Mouse (Mus musculus) limb, embryonic 14.5 days (tissue): ENCODE data around the gene Tmprss7. TPM values are rescaled to one million over a fixed set of nuclear protein-coding genes. Genes with fewer than 3 reads are reported as not detected.

Source experiments
- ATAC-seq: fragments of 200-750 bp; cut with Nextera tagmentation; 2 replicates; pipeline ENCODE4 v1.8.0; 2017; ENCODE audit warnings: low read depth, moderate number of reproducible peaks, moderate TSS enrichment; ENCODE audit not compliant: low FRiP score
- DNase-seq: peaks from one replicate; pipeline ENCODE4 v3.0.0-alpha.2; 2015; ENCODE audit warnings: low spot score
- H3K27ac ChIP-seq: fragments of 300-500 bp; sonication (generic); replicated peaks from 2 replicates; pipeline ENCODE4 v1.5.1; 2014; ENCODE audit warnings: low read depth, mild to moderate bottlenecking, low read length, moderate library complexity, mixed read lengths
- H3K27me3 ChIP-seq: fragments of 300-500 bp; sonication (generic); 2 replicates; pipeline ENCODE4 v1.6.1; 2014; ENCODE audit warnings: low read length, mixed read lengths; ENCODE audit not compliant: control insufficient read depth, insufficient read depth
- H3K36me3 ChIP-seq: fragments of 300-500 bp; sonication (generic); 2 replicates; pipeline ENCODE4 v1.6.1; 2014; ENCODE audit warnings: mild to moderate bottlenecking, low read length, moderate library complexity, mixed read lengths; ENCODE audit not compliant: control insufficient read depth, insufficient read depth
- H3K4me1 ChIP-seq: fragments of 300-500 bp; sonication (generic); 2 replicates; pipeline ENCODE4 v1.6.1; 2014; ENCODE audit warnings: antibody characterized with exemption, low read length, mixed read lengths; ENCODE audit not compliant: control insufficient read depth, insufficient read depth
- H3K4me2 ChIP-seq: fragments of 300-500 bp; sonication (generic); replicated peaks from 2 replicates; pipeline ENCODE4 v1.6.1; 2014; ENCODE audit warnings: low read depth, mild to moderate bottlenecking, low read length, moderate library complexity; ENCODE audit not compliant: severe bottlenecking
- H3K4me3 ChIP-seq: fragments of 300-500 bp; sonication (generic); replicated peaks from 2 replicates; pipeline ENCODE4 v1.5.1; 2014; ENCODE audit warnings: low read length
- H3K9ac ChIP-seq: fragments of 300-500 bp; sonication (generic); 2 replicates; pipeline ENCODE4 v1.6.1; 2014; ENCODE audit warnings: mild to moderate bottlenecking, low read depth, low read length, moderate library complexity; ENCODE audit not compliant: severe bottlenecking
- H3K9me3 ChIP-seq: fragments of 300-500 bp; sonication (generic); 2 replicates; pipeline ENCODE4 v1.6.1; 2016; ENCODE audit warnings: low read length; ENCODE audit not compliant: control insufficient read depth
- POLR2A ChIP-seq: fragments of 200-500 bp; IDR thresholded peaks from 2 replicates; pipeline ENCODE4 v1.8.0; 2012; ENCODE audit warnings: inconsistent platforms, mild to moderate bottlenecking, moderate library complexity, borderline replicate concordance; ENCODE audit not compliant: insufficient read depth, insufficient read length; ENCODE audit errors: extremely low read depth
- WGBS: fragments of 180-500 bp; shearing (Covaris S2); extraction: QIAGEN DNeasy Blood & Tissue Kit; methylation state at CpG from one replicate; pipeline ENCODE4 v1.1.7; 2014; 5-methylcytosine and 5-hydroxymethylcytosine counted together
- polyA plus RNA-seq, 2 experiments: library from polyadenylated mRNA; depleted of rRNA in 1 of 2; stranded (reverse) in 1 of 2; unstranded in 1 of 2; fragments of >200 nt; fragmentation: Nextera tagmentation in 1 of 2; extraction: Ambion mirVana in 1 of 2; gene quantifications; 2 replicates each; pipeline versions ENCODE4 v1.2.1 to v1.2.3; 2012 to 2014

Gene Tmprss7
- polyA plus RNA-seq (2012; rRNA removed) (0.35 and 0.49 TPM in 2 replicates), polyA plus RNA-seq (2014; fragmentation: Nextera tagmentation; extraction: Ambion mirVana) (0.11 TPM in 1 of 2 replicates, not detected in the other)

- Histone ChIP-seq H3K9ac (no peak within 1 kb of the TSS), H3K9me3 (no peaks in the 10 kb centered on the region), H3K4me1 (no peaks in the 10 kb centered on the region), H3K4me2 (no peak within 1 kb of the TSS), H3K27ac (no peak within 1 kb of the TSS), H3K36me3 (no peaks in the 10 kb centered on the region), H3K27me3 (no peaks in the 10 kb centered on the region), H3K4me3 (no peak within 1 kb of the TSS)
- 71% methylated on average over 10 of the region's 10 CpGs for WGBS
- TF ChIP-seq POLR2A, result no peak
- ATAC-seq (no peak), DNase-seq (no peak)
These were observed at the start of gene Tmprss7 for GRCm38 (mm10) chr16:45693558-45693957. Gene Tmprss7, minus strand, starts transcription at chr16:45693658.

GRCm38 (mm10) chr16:45742615-45743476, 49.4 kb upstream of the Tmprss7 start, which contains the start of gene Abhd10:
Gene Abhd10, minus strand, starts transcription at chr16:45742955.
- peak within 1 kb of the TSS; percentile 58 for H3K4me2 ChIP-seq
- peak within 1 kb of the TSS; percentile 82 for H3K27ac ChIP-seq
- no peaks in the 10 kb centered on the region for H3K27me3 ChIP-seq
- H3K9me3 ChIP-seq, result no peaks in the 10 kb centered on the region
- ATAC-seq (peak; percentile 97), DNase-seq (peak; percentile 88)
- WGBS, result 3% methylated on average over 39 of the region's 51 CpGs
- peak within 1 kb of the TSS; percentile 51 for H3K4me3 ChIP-seq
- peak within 1 kb of the TSS; percentile 79 for H3K9ac ChIP-seq
- H3K36me3 ChIP-seq, result peaks cover 17% of the 10 kb centered on the region
- peak; percentile 93 for TF ChIP-seq POLR2A
- 0 out of 2 replicates have a peak, but pooled peaks cover 9% of the 10 kb centered on the region for H3K4me1 ChIP-seq

GRCm38 (mm10) chr16:45737880-45738279, 44.4 kb upstream of the Tmprss7 start:
- DNase-seq, result no peak
- no peak for TF ChIP-seq POLR2A
- H3K36me3 ChIP-seq, result peaks cover 44% of the 10 kb centered on the region
- no peak overlapping the region for H3K4me3 ChIP-seq
- ATAC-seq, result no peak
- H3K4me2 ChIP-seq, result no peak overlapping the region
- H3K9ac ChIP-seq, result no peak overlapping the region
- H3K27ac ChIP-seq, result no peak overlapping the region
- 89% methylated on average over 8 of the region's 8 CpGs for WGBS
- no peaks in the 10 kb centered on the region for H3K9me3 ChIP-seq
- H3K4me1 ChIP-seq, result 0 out of 2 replicates have a peak, but pooled peaks cover 6% of the 10 kb centered on the region
- H3K27me3 ChIP-seq, result no peaks in the 10 kb centered on the region

- no peak for TF ChIP-seq POLR2A
- 97% methylated on average over 3 of the region's 3 CpGs for WGBS
- ATAC-seq (no peak), DNase-seq (no peak)
- Histone ChIP-seq H3K4me2 (no peak overlapping the region), H3K9ac (no peak overlapping the region), H3K4me3 (no peak overlapping the region), H3K27me3 (no peaks in the 10 kb centered on the region), H3K9me3 (no peaks in the 10 kb centered on the region), H3K4me1 (0 out of 2 replicates have a peak, but pooled peaks cover 6% of the 10 kb centered on the region), H3K36me3 (peaks cover 53% of the 10 kb centered on the region), H3K27ac (no peak overlapping the region)
These were observed 43.3 kb upstream of the Tmprss7 start for GRCm38 (mm10) chr16:45736724-45737123.

- H3K9me3 ChIP-seq, result no peaks in the 10 kb centered on the region
- DNase-seq, result no peak
- no peak overlapping the region for H3K9ac ChIP-seq
- no peak for TF ChIP-seq POLR2A
- WGBS, result 59% methylated on average over 5 of the region's 5 CpGs
- H3K27me3 ChIP-seq, result no peaks in the 10 kb centered on the region
- peaks cover 27% of the 10 kb centered on the region for H3K36me3 ChIP-seq
- no peak overlapping the region for H3K4me3 ChIP-seq
- no peak overlapping the region for H3K4me2 ChIP-seq
- H3K27ac ChIP-seq, result no peak overlapping the region
- ATAC-seq, result no peak
- no peaks in the 10 kb centered on the region for H3K4me1 ChIP-seq
These were observed 35.7 kb upstream of the Tmprss7 start for GRCm38 (mm10) chr16:45729163-45729562.
